Mouse (Mus musculus) testis, adult 2 months (tissue): ENCODE results near the gene Cryz. TPM values are rescaled to one million over a fixed set of nuclear protein-coding genes. Genes with fewer than 3 reads are reported as not detected.

Experiments used
- H3K27ac ChIP-seq: fragments of 200-500 bp; 2 replicates; pipeline ENCODE4 v1.5.1; 2012; ENCODE audit warnings: low read depth, low read length; ENCODE audit not compliant: control insufficient read depth, insufficient read depth
- H3K27me3 ChIP-seq: fragments of 200-500 bp; 2 replicates; pipeline ENCODE4 v1.6.1; 2012; ENCODE audit warnings: mild to moderate bottlenecking, low read length, moderate library complexity; ENCODE audit not compliant: control insufficient read depth, insufficient read depth
- H3K36me3 ChIP-seq: fragments of 200-500 bp; 2 replicates; pipeline ENCODE4 v1.6.1; 2012; ENCODE audit warnings: mild to moderate bottlenecking, low read length; ENCODE audit not compliant: control insufficient read depth, insufficient read depth
- H3K4me1 ChIP-seq: fragments of 200-500 bp; 2 replicates; pipeline ENCODE4 v1.6.1; 2012; ENCODE audit warnings: low read length; ENCODE audit not compliant: control insufficient read depth, insufficient read depth
- H3K4me3 ChIP-seq: fragments of 200-500 bp; 2 replicates; pipeline ENCODE4 v1.5.1; 2012; ENCODE audit warnings: low read depth, mild to moderate bottlenecking, low read length, moderate library complexity, mixed read lengths; ENCODE audit not compliant: control insufficient read depth
- CTCF ChIP-seq: fragments of 200-500 bp; IDR thresholded peaks from 2 replicates; pipeline ENCODE4 v1.5.1; 2012; ENCODE audit warnings: low read depth, mild to moderate bottlenecking, inconsistent platforms, low read length, moderate library complexity; ENCODE audit not compliant: control insufficient read depth, insufficient read depth, insufficient replicate concordance
- POLR2A ChIP-seq: fragments of 200-500 bp; IDR thresholded peaks from 2 replicates; pipeline ENCODE4 v1.6.1; 2012; ENCODE audit warnings: low read depth, mild to moderate bottlenecking, inconsistent platforms, low read length, moderate library complexity; ENCODE audit not compliant: control insufficient read depth
- polyA plus RNA-seq: library from polyadenylated mRNA; depleted of rRNA; stranded (reverse); fragments of >200 nt; gene quantifications from 2 replicates; pipeline ENCODE4 v1.2.3, GENCODE M21; 2012; rRNA removed

The Cryz gene
- 4.0 and 4.2 TPM in 2 replicates for polyA plus RNA-seq

GRCm38 (mm10) chr3:154596488-154596933, at the start of gene Cryz:
Cryz (plus strand) TSS chr3:154596711.
- no peaks in the 10 kb centered on the region for H3K27me3 ChIP-seq
- H3K36me3 ChIP-seq = no peaks in the 10 kb centered on the region
- H3K4me1 ChIP-seq = peaks cover 7% of the 10 kb centered on the region; the same call in 1 of the 2 replicates
- H3K4me3 ChIP-seq = peak within 1 kb of the TSS; percentile 100
- H3K27ac ChIP-seq = peak within 1 kb of the TSS; percentile 97
- TF ChIP-seq POLR2A (peak; percentile 60), CTCF (peak; percentile 92)

DNA sequence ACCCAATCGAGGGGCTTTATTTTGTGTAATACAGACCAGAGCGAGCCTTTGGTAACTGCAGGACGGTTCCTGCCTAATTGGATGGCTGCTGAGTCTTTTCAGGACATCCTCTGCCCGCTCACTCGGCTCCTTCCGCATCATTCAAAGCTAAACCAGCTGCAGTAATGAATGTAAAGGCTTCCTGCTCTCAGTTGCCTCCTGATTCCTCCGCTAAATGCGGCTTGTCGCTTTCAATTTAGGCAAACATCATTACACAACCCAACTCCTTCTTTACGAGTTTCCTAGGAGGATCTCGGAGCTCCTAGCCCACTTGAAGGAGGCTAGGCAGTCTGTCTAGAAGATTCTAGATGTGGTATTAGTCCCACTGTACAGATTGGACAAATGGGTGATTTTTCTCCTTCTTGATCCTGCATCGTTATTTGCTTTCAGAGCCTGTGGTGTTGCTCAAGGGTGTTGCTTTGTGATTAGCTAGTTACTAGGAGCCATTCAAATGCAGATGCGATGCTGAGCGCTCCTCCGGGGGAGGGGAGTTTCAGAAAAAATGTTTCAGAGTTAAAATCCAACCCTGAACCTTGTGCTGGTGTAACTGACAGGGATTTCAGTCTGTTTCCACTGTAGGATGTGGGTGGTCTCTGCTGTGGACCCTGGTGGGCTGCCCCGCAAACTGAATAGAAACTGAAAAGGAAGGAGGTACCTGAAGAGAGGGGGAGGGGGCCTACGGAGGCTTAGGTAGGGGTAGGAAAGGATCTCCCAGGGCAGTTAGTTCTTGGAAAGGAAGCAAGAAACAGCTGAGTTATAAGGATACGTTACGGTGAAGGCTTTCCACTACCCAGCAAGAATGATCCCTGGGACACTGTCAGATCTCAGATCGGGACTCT, 48.7 kb upstream of the Cryz start:
- Histone ChIP-seq H3K36me3 (no peaks in the 10 kb centered on the region), H3K27me3 (no peaks in the 10 kb centered on the region), H3K4me1 (no peaks in the 10 kb centered on the region), H3K4me3 (no peak overlapping the region), H3K27ac (no peak overlapping the region)
- TF ChIP-seq CTCF = no peak
- TF ChIP-seq POLR2A = no peak

- Histone ChIP-seq H3K27me3 (no peaks in the 10 kb centered on the region), H3K27ac (no peak overlapping the region), H3K4me3 (no peak overlapping the region), H3K36me3 (no peaks in the 10 kb centered on the region), H3K4me1 (no peaks in the 10 kb centered on the region)
- no peak for TF ChIP-seq CTCF
- TF ChIP-seq POLR2A = no peak
Observed at GRCm38 (mm10) chr3:154548868-154549301, 47.6 kb upstream of the Cryz start.

DNA sequence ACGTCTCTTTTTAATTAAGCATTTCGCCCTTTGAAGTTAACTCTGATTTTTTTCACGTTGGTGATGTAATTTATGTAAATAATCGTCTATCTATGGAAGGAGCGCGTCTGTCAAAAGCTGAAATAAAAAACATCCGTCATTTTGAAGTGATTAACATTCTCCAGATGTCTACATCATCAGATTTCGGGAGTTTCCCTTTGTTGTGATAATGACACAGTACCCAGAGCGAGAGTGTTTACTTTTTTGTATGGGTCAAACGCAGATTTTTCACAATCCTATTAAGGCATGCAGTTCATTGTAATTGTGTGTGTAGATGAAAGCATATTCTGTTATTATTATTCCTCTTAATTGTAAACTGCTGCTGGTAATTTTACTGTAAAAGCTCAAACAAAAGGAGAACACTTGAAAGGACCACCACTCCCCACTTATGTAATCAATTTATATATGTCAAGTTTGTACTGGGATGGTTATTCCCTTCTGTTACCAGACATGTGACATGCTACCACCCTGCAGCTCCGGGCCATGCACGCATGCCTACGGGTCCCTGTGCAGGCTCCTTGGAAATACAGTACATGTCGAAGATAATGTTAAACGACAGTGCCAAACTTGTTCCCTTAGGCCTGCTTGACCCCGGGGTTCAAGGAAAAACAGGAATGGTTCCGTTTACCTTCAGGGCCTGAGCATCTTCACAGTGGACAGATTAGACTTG, 46.0 kb upstream of the Cryz start:
- no peak overlapping the region for H3K27ac ChIP-seq
- no peak for TF ChIP-seq POLR2A
- no peak for TF ChIP-seq CTCF
- H3K4me1 ChIP-seq = no peaks in the 10 kb centered on the region
- H3K4me3 ChIP-seq = no peak overlapping the region
- H3K27me3 ChIP-seq = no peaks in the 10 kb centered on the region
- no peaks in the 10 kb centered on the region for H3K36me3 ChIP-seq

DNA sequence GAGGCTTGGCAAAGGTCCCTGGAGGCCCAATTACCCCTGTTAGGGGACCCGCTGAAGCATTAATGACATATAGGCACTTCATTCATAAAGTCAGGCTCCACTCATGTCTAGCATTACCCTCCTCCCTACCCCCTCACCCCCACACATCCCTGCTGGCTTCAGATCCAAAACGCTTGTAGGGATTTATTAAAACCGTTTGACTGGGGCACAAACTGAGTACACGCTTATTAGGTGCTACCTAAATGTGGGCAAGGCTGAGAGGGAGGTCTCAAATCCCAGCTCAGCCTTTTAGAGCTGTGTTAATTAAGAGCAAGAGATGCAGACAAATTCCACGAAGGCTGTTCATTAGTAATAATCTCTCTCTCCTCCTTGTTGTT, 45.5 kb upstream of the Cryz start:
- TF ChIP-seq CTCF (no peak), POLR2A (no peak)
- Histone ChIP-seq H3K27me3 (no peaks in the 10 kb centered on the region), H3K4me3 (no peak overlapping the region), H3K4me1 (no peaks in the 10 kb centered on the region), H3K36me3 (no peaks in the 10 kb centered on the region), H3K27ac (no peak overlapping the region)

DNA sequence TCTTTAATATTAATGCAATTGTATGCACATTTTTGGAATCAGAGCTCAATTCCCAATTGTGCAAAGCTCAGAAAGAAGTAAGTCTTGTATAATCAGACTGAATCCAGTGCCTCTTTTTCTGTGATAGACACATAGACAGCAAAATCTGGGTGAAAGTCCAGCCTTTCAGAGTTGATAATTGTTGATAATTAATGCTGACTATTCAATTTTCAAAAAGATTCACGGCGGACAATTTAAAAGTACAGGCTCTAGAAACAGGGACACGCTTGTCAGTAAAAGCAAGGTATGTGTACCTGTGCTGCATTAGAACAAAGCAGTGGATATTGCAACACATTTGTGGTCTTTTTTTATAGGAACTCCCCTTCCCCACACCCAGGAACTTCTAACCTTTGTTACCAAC, 34.3 kb upstream of the Cryz start:
- no peaks in the 10 kb centered on the region for H3K36me3 ChIP-seq
- H3K4me1 ChIP-seq = no peaks in the 10 kb centered on the region
- no peak overlapping the region for H3K4me3 ChIP-seq
- H3K27me3 ChIP-seq = no peaks in the 10 kb centered on the region
- no peak overlapping the region for H3K27ac ChIP-seq
- no peak for TF ChIP-seq POLR2A
- TF ChIP-seq CTCF = no peak

DNA sequence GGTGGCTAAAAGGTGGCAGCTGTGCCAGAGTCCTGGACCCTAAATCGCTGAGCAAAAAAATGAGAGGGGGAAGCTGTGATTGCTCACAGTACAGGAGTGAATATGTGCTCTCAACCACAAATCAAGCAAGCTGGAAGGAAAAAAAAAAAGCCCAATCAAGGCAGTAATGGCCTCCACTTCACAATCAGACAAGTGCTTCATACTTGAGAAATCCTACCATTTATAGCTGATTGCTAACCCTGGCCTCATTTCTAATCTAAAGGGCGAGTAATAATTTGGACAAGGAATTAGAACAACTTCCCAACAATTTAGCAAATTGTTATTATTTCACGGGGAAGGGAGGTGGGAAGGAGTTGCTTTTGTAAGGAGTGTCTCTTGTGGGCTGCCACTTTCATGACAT, 31.1 kb upstream of the Cryz start:
- no peak overlapping the region for H3K4me3 ChIP-seq
- H3K27me3 ChIP-seq = no peaks in the 10 kb centered on the region
- TF ChIP-seq POLR2A (no peak), CTCF (no peak)

More for the DNA sequence above, 31.1 kb upstream of the Cryz start:
- Histone ChIP-seq H3K36me3 (no peaks in the 10 kb centered on the region), H3K4me1 (no peaks in the 10 kb centered on the region), H3K27ac (no peak overlapping the region)
